Mouse (Mus musculus) spleen, postnatal 14 days (tissue): ENCODE measurements around the gene Ssbp2.

Experiments used
- DNase-seq, 2 experiments: peaks; one replicate each; pipeline ENCODE4 v3.0.0; 2021 to 2022; ENCODE audit warnings: low spot score in 2 of 2

Gene Ssbp2

GRCm38 (mm10) chr13:91725130-91725529, 265.0 kb downstream of the Ssbp2 start:
- DNase-seq = no peak

GRCm38 (mm10) chr13:91727899-91728298, 267.8 kb downstream of the Ssbp2 start:
- DNase-seq = no peak

- DNase-seq = no peak
Observed at GRCm38 (mm10) chr13:91737191-91737590, 277.1 kb downstream of the Ssbp2 start.

GRCm38 (mm10) chr13:91740851-91741250, 280.8 kb downstream of the Ssbp2 start:
- no peak for DNase-seq

- DNase-seq = no peak
Observed at GRCm38 (mm10) chr13:91741280-91742047, 281.4 kb downstream of the Ssbp2 start, which contains the start of gene Acot12. Gene Acot12 (plus strand): TSS chr13:91741512.

- no peak for DNase-seq
Observed at GRCm38 (mm10) chr13:91743180-91743579, 283.1 kb downstream of the Ssbp2 start.

- no peak for DNase-seq
Observed at GRCm38 (mm10) chr13:91746470-91746869, 286.4 kb downstream of the Ssbp2 start.

GRCm38 (mm10) chr13:91748401-91748800, 288.3 kb downstream of the Ssbp2 start:
- DNase-seq = no peak

- DNase-seq = no peak
Observed at GRCm38 (mm10) chr13:91749981-91750380, 289.9 kb downstream of the Ssbp2 start.
